Mouse (Mus musculus) stomach, embryonic 16.5 days (tissue): ENCODE data around the gene Mylk. TPM values are rescaled to one million over a fixed set of nuclear protein-coding genes. Genes with fewer than 3 reads are reported as not detected.

Source experiments
- ATAC-seq: fragments of 200-750 bp; cut with Nextera tagmentation; 2 replicates; pipeline ENCODE4 v1.8.0; 2017; ENCODE audit warnings: moderate number of reproducible peaks, moderate TSS enrichment; ENCODE audit not compliant: insufficient read depth, low FRiP score
- H3K27ac ChIP-seq: fragments of 300-500 bp; sonication (generic); 2 replicates; pipeline ENCODE4 v1.5.1; 2014; ENCODE audit warnings: low read length
- H3K27me3 ChIP-seq: fragments of 300-500 bp; sonication (generic); 2 replicates; pipeline ENCODE4 v1.6.1; 2014; ENCODE audit warnings: low read length, control low read depth, mixed read lengths; ENCODE audit not compliant: control insufficient read depth, insufficient read depth
- H3K36me3 ChIP-seq: fragments of 300-500 bp; sonication (generic); 2 replicates; pipeline ENCODE4 v1.6.1; 2014; ENCODE audit warnings: low read length; ENCODE audit not compliant: control insufficient read depth, insufficient read depth
- H3K4me1 ChIP-seq: fragments of 300-500 bp; sonication (generic); 2 replicates; pipeline ENCODE4 v1.6.1; 2014; ENCODE audit warnings: low read length, control low read depth, mixed read lengths; ENCODE audit not compliant: control insufficient read depth, insufficient read depth
- H3K4me2 ChIP-seq: fragments of 300-500 bp; sonication (generic); 2 replicates; pipeline ENCODE4 v1.6.1; 2014; ENCODE audit warnings: low read depth, low read length, mixed read lengths
- H3K4me3 ChIP-seq: fragments of 300-500 bp; sonication (generic); replicated peaks from 2 replicates; pipeline ENCODE4 v1.5.1; 2014; ENCODE audit warnings: mild to moderate bottlenecking, low read length
- H3K9ac ChIP-seq: fragments of 300-500 bp; sonication (generic); 2 replicates; pipeline ENCODE4 v1.6.1; 2014; ENCODE audit warnings: low read length
- H3K9me3 ChIP-seq: fragments of 300-500 bp; sonication (generic); replicated peaks from 2 replicates; pipeline ENCODE4 v1.6.1; 2016; ENCODE audit warnings: low read length, control low read depth; ENCODE audit not compliant: control insufficient read depth
- WGBS: fragments of 180-500 bp; shearing (Covaris S2); extraction: QIAGEN DNeasy Blood & Tissue Kit; methylation state at CpG from one replicate; pipeline ENCODE4 v1.1.7; 2014; 5-methylcytosine and 5-hydroxymethylcytosine counted together
- polyA plus RNA-seq: library from polyadenylated mRNA; unstranded; fragments of >200 nt; fragmentation: Nextera tagmentation; extraction: Ambion mirVana; gene quantifications from 2 replicates; pipeline ENCODE4 v1.2.1, GENCODE M21; 2015

The Mylk gene
- polyA plus RNA-seq, 1 experiment from 2014 or later = 371 TPM

DNA sequence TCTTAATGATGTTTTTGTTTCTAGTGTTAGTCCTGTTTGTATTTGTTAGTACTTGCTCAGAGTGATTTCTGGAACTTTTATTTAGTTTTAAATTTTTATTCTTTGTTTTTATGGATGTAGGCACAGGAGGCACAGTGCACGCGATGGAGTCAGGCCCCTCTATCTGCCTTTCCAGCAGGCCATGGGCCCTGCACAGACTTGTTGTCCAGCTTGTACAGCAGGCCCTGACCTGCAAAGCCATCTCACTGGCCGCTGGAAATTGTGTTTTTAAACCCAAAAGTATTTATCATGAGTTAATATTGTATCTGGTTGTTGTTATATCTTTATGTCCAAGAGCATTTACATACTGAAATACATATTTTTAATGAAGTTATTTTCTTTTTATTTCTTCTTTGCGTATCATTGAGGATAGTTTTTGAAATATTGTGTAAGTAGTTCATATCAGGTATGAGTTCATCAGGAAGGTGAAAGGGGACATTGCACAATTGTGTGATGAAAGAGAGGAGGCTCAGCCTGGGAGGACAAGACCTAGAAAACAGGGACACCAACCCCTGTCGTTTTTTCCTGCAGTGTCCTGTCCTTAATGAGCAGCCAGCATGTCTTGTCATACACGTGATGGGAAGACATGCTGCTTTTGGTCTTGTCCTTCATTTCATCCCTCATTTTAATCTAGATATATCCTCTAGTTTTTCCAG, 301.2 kb downstream of the Mylk start:
- Histone ChIP-seq H3K4me2 (no peak overlapping the region), H3K27me3 (no peaks in the 10 kb centered on the region), H3K27ac (no peak overlapping the region; the same call in 1 of the 2 replicates), H3K36me3 (no peaks in the 10 kb centered on the region), H3K4me1 (no peaks in the 10 kb centered on the region), H3K9ac (no peak overlapping the region), H3K9me3 (no peaks in the 10 kb centered on the region), H3K4me3 (no peak overlapping the region)
- ATAC-seq = no peak
- WGBS = 74% methylated on average over 6 of the region's 6 CpGs

GRCm38 (mm10) chr16:35047272-35047969, 302.4 kb downstream of the Mylk start:
- no peaks in the 10 kb centered on the region for H3K4me1 ChIP-seq
- no peaks in the 10 kb centered on the region for H3K9me3 ChIP-seq
- H3K4me3 ChIP-seq = no peak overlapping the region
- H3K9ac ChIP-seq = no peak overlapping the region
- H3K27me3 ChIP-seq = no peaks in the 10 kb centered on the region
- WGBS = 78% methylated on average over 6 of the region's 6 CpGs
- no peaks in the 10 kb centered on the region for H3K36me3 ChIP-seq
- no peak overlapping the region for H3K4me2 ChIP-seq
- ATAC-seq = no peak
- H3K27ac ChIP-seq = peak overlapping the region; percentile 39; the same call in 1 of the 2 replicates

GRCm38 (mm10) chr16:35051066-35051465, 306.1 kb downstream of the Mylk start:
- no peak overlapping the region for H3K27ac ChIP-seq
- no peak for ATAC-seq
- WGBS = 54% methylated on average over 5 of the region's 5 CpGs
- H3K9ac ChIP-seq = no peak overlapping the region
- H3K36me3 ChIP-seq = no peaks in the 10 kb centered on the region
- H3K4me3 ChIP-seq = no peak overlapping the region
- no peaks in the 10 kb centered on the region for H3K9me3 ChIP-seq
- no peaks in the 10 kb centered on the region for H3K27me3 ChIP-seq
- no peak overlapping the region for H3K4me2 ChIP-seq
- H3K4me1 ChIP-seq = no peaks in the 10 kb centered on the region

Other genes with a start within 250 kb of the Mylk start
- gene Kalrn, start 171.7 kb upstream of the Mylk start, polyA plus RNA-seq = 22.7 and 24.6 TPM in 2 replicates
- gene Ropn1, start 95.3 kb upstream of the Mylk start, polyA plus RNA-seq = not detected in 2 replicates
- gene Ccdc14, start 54.6 kb upstream of the Mylk start, polyA plus RNA-seq = 5.3 and 5.6 TPM in 2 replicates